Mouse (Mus musculus) spleen, postnatal 36 days (tissue): Measurements from ENCODE around the gene Arntl2.
A peak's percentile ranks its signal among the peaks of the same experiment; 100 is the strongest.

ENCODE experiments used
- DNase-seq, 2 experiments: peaks; one replicate each; pipeline ENCODE4 v3.0.0; 2022; ENCODE audit warnings: low spot score in 2 of 2, mixed read lengths in 1 of 2

The Arntl2 gene

GRCm38 (mm10) chr6:146778055-146778454 is 17.8 kb upstream of the Arntl2 start:
- DNase-seq, result no peak

- no peak for DNase-seq
These were observed 14.3 kb upstream of the Arntl2 start for GRCm38 (mm10) chr6:146781566-146781965.

GRCm38 (mm10) chr6:146793527-146793926 is 2.3 kb upstream of the Arntl2 start:
- DNase-seq, result no peak

- no peak for DNase-seq
These were observed 510 bp upstream of the Arntl2 start for GRCm38 (mm10) chr6:146795166-146795923.

- DNase-seq, result no peak
These were observed 1.6 kb downstream of the Arntl2 start for GRCm38 (mm10) chr6:146797446-146797845.

GRCm38 (mm10) chr6:146809991-146810390 is 14.1 kb downstream of the Arntl2 start:
- DNase-seq, result no peak

GRCm38 (mm10) chr6:146813007-146813406 is 17.2 kb downstream of the Arntl2 start:
- DNase-seq, result no peak

GRCm38 (mm10) chr6:146820177-146820965 is 24.5 kb downstream of the Arntl2 start:
- DNase-seq, result no peak

- no peak for DNase-seq
These were observed 26.1 kb downstream of the Arntl2 start for GRCm38 (mm10) chr6:146821958-146822357.

GRCm38 (mm10) chr6:146824727-146825486 is 29.1 kb downstream of the Arntl2 start:
- DNase-seq, result peak; percentile 4 to 13

GRCm38 (mm10) chr6:146825487-146825773 is 29.6 kb downstream of the Arntl2 start:
- no peak for DNase-seq

GRCm38 (mm10) chr6:146831320-146831719 is 35.5 kb downstream of the Arntl2 start:
- DNase-seq, result no peak

GRCm38 (mm10) chr6:146833485-146834314 is 37.8 kb downstream of the Arntl2 start:
- no peak for DNase-seq

- DNase-seq, result no peak
These were observed 38.5 kb downstream of the Arntl2 start for GRCm38 (mm10) chr6:146834342-146834741.

GRCm38 (mm10) chr6:146835784-146836183 is 39.9 kb downstream of the Arntl2 start:
- no peak for DNase-seq

GRCm38 (mm10) chr6:146837316-146837715 is 41.5 kb downstream of the Arntl2 start:
- no peak for DNase-seq

- DNase-seq, result no peak
These were observed 42.5 kb downstream of the Arntl2 start for GRCm38 (mm10) chr6:146838366-146838765.

GRCm38 (mm10) chr6:146838863-146839262 is 43.0 kb downstream of the Arntl2 start:
- DNase-seq, result no peak

GRCm38 (mm10) chr6:146844867-146845266 is 49.0 kb downstream of the Arntl2 start:
- no peak for DNase-seq

- no peak for DNase-seq
These were observed 49.5 kb downstream of the Arntl2 start for GRCm38 (mm10) chr6:146845347-146845746.

- DNase-seq, result peak; percentile 11 to 15
These were observed 50.3 kb downstream of the Arntl2 start for GRCm38 (mm10) chr6:146845961-146846750.
